Mouse (Mus musculus) 416B (cell line): ENCODE data around the gene Mecp2.
"Not testable (repeated sequence)": the region's sequence is repeated elsewhere in the genome, so short reads cannot be mapped to it uniquely, and the experiment has no call there.

Experiments
- DNase-seq: peaks from one replicate; pipeline ENCODE4 v3.0.0; 2011; ENCODE audit warnings: low read depth

Mecp2 gene

GRCm38 (mm10) chrX:74135263-74135662, at the start of gene Mecp2:
Gene Mecp2, minus strand, starts transcription at chrX:74135363.
- not testable (repeated sequence) for DNase-seq

GRCm38 (mm10) chrX:74176959-74177358, 41.8 kb upstream of the Mecp2 start, which contains the start of gene Tktl1:
Gene Tktl1, plus strand, starts transcription at chrX:74177259.
- no peak for DNase-seq

GRCm38 (mm10) chrX:74167738-74168137, 32.6 kb upstream of the Mecp2 start, which contains the start of gene Tex28:
Gene Tex28, minus strand, starts transcription at chrX:74167838.
- DNase-seq = no peak

- no peak for DNase-seq
Measured at GRCm38 (mm10) chrX:74127164-74127563, 8.0 kb downstream of the Mecp2 start, which contains the start of gene Opn1mw. Gene Opn1mw, plus strand, starts transcription at chrX:74127464.

GRCm38 (mm10) chrX:74124975-74125374, 10.2 kb downstream of the Mecp2 start:
- DNase-seq = peak; percentile 43

GRCm38 (mm10) chrX:74115511-74115910, 19.7 kb downstream of the Mecp2 start:
- DNase-seq = peak; percentile 89

- DNase-seq = no peak
Measured at GRCm38 (mm10) chrX:74114036-74114435, 21.1 kb downstream of the Mecp2 start.

- no peak for DNase-seq
Measured at GRCm38 (mm10) chrX:74108747-74109146, 26.4 kb downstream of the Mecp2 start.

- DNase-seq = peak; percentile 70
Measured at GRCm38 (mm10) chrX:74105916-74106315, 29.2 kb downstream of the Mecp2 start.

- no peak for DNase-seq
Measured at GRCm38 (mm10) chrX:74103457-74104188, 31.5 kb downstream of the Mecp2 start.

GRCm38 (mm10) chrX:74095130-74095529, 40.0 kb downstream of the Mecp2 start:
- DNase-seq = no peak

GRCm38 (mm10) chrX:74085601-74086038, 49.5 kb downstream of the Mecp2 start:
- peak; percentile 98 for DNase-seq

- peak; percentile 84 for DNase-seq
Measured at GRCm38 (mm10) chrX:74084946-74085498, 50.1 kb downstream of the Mecp2 start.

GRCm38 (mm10) chrX:74084276-74084837, 50.8 kb downstream of the Mecp2 start:
- DNase-seq = no peak

- DNase-seq = peak; percentile 51
Measured at GRCm38 (mm10) chrX:74070794-74071193, 64.4 kb downstream of the Mecp2 start.

GRCm38 (mm10) chrX:74067891-74068290, 67.3 kb downstream of the Mecp2 start:
- DNase-seq = no peak

- DNase-seq = peak; percentile 24
Measured at GRCm38 (mm10) chrX:74045107-74045506, 90.1 kb downstream of the Mecp2 start.

- DNase-seq = no peak
Measured at GRCm38 (mm10) chrX:74037702-74038375, 97.3 kb downstream of the Mecp2 start.

GRCm38 (mm10) chrX:74030000-74030399, 105.2 kb downstream of the Mecp2 start:
- DNase-seq = no peak

- peak; percentile 80 for DNase-seq
Measured at GRCm38 (mm10) chrX:74023188-74024049, 111.7 kb downstream of the Mecp2 start, which contains the start of gene Irak1. Gene Irak1, minus strand, starts transcription at chrX:74023918.

GRCm38 (mm10) chrX:74022795-74023187, 112.4 kb downstream of the Mecp2 start:
- no peak for DNase-seq
